Mouse (Mus musculus) E14TG2a.4 (cell line): ENCODE measurements at regions not wholly inside any gene's neighbourhood (a gene's known extent, or its start where the extent isn't known, plus 50 kb on each side); places are given as distances from the start of the nearest gene placed in this dataset.

ENCODE experiments used
- CTCF ChIP-seq: conservative IDR thresholded peaks from 2 replicates; pipeline ENCODE4 v1.5.1; 2014; ENCODE audit warnings: low read length
- NANOG ChIP-seq: IDR thresholded peaks from 2 replicates; pipeline ENCODE4 v1.6.1; 2014; ENCODE audit warnings: borderline replicate concordance, low read length, mixed read lengths

DNA sequence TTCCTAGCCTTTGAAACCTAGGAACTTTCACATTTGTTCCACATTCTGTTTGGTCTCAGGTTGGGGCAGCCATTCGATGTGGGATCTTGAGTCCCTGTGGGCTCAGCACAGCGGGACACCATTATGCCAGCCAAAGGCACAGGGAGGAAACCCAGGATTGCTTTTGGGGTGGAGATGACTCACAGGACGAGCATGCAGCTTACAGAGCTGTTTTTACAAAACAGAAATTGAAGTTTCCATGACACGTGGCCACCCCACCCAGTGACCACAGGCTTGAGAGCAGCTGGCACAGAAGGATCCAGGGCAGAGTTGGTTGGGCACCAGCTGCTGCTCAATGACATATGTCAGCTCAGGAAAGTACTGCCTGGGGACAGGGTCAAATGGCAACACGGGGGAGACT is 147.8 kb downstream of the Gm26897 start:
- TF ChIP-seq CTCF: no peak
- TF ChIP-seq NANOG: no peak
